16 mouse cellular contexts compared by ENCODE assay signal in genomic region chr6:77556181-77556580, GRCm38 (mm10).
"Had no signal": no experiment of that assay in that cellular context is flagged by ENCODE, and none has a peak within 500 bp of the region (broad histone marks: within the 10 kb centered on the region; RNA-seq: fewer than 3 reads in every experiment).

No protein-coding gene starts in this region.

- H3K4me1 ChIP-seq: neural tube, embryonic 15.5 days; stomach, embryonic 15.5 days had no signal

- H3K4me2 ChIP-seq: neural tube, embryonic 13.5 days; neural tube, embryonic 15.5 days; stomach, embryonic 15.5 days had no signal

- DNase-seq: retina, postnatal 1 day; right cerebral cortex, adult 18-20 months; right cerebral cortex, postnatal 14 days; right cerebral cortex, postnatal 25 days; right cerebral cortex, postnatal 4 days; spleen, adult 18-20 months; thymus, adult 18-20 months; thymus, adult 2 months; thymus, postnatal 14 days; thymus, postnatal 25 days; thymus, postnatal 36 days; thymus, postnatal 4 days had no signal

- H3K9ac ChIP-seq: neural tube, embryonic 13.5 days; neural tube, embryonic 15.5 days; stomach, embryonic 15.5 days had no signal

- H3K27me3 ChIP-seq: neural tube, embryonic 13.5 days; neural tube, embryonic 15.5 days; stomach, embryonic 15.5 days had no signal

- H3K36me3 ChIP-seq: neural tube, embryonic 13.5 days; neural tube, embryonic 15.5 days; stomach, embryonic 15.5 days had no signal

- H3K4me3 ChIP-seq: neural tube, embryonic 13.5 days; neural tube, embryonic 15.5 days; stomach, embryonic 15.5 days had no signal

- H3K27ac ChIP-seq: neural tube, embryonic 13.5 days; neural tube, embryonic 15.5 days; stomach, embryonic 15.5 days; stomach, postnatal 0 days had no signal

- H3K9me3 ChIP-seq: neural tube, embryonic 13.5 days; neural tube, embryonic 15.5 days; stomach, embryonic 15.5 days had no signal
